Mouse (Mus musculus) gastrocnemius, adult 2 months (tissue): ENCODE results near the gene Zdhhc12. TPM values are rescaled to one million over a fixed set of nuclear protein-coding genes. Genes with fewer than 3 reads are reported as not detected.
"Not testable (repeated sequence)": the region's sequence is repeated elsewhere in the genome, so short reads cannot be mapped to it uniquely, and the experiment has no call there.

ENCODE experiments used
- DNase-seq: peaks from one replicate; pipeline ENCODE4 v3.0.0; 2022
- H3K27ac ChIP-seq: fragments of 200-600 bp; 2 replicates; pipeline ENCODE4 v1.8.1; 2022; ENCODE audit warnings: mild to moderate bottlenecking
- H3K4me3 ChIP-seq: fragments of 200-600 bp; 2 replicates; pipeline ENCODE4 v1.8.1; 2022; ENCODE audit warnings: mild to moderate bottlenecking, moderate library complexity
- CTCF ChIP-seq: fragments of 200-600 bp; IDR thresholded peaks from 2 replicates; pipeline ENCODE4 v1.8.1; 2022; ENCODE audit warnings: antibody characterized with exemption, mild to moderate bottlenecking, moderate library complexity
- intact Hi-C: fragments of 180-260 bp; cut with DNase I; formaldehyde crosslinking; loops from one replicate; pipeline ENCODE4 v1.15.1; 2025
- total RNA-seq, 2 experiments: library from RNA; stranded (reverse); gene quantifications; 2 replicates each; pipeline ENCODE4 v1.2.3; 2021

Gene Zdhhc12
- total RNA-seq, 2 experiments from 2014 or later = 2.0 to 3.5 TPM

GRCm38 (mm10) chr2:30056736-30057135, 36.7 kb downstream of the Zdhhc12 start:
- H3K27ac ChIP-seq = no peak overlapping the region
- DNase-seq = no peak
- TF ChIP-seq CTCF = no peak
- intact Hi-C loops = no loop called here
- no peak overlapping the region for H3K4me3 ChIP-seq

GRCm38 (mm10) chr2:30055310-30055709, 38.1 kb downstream of the Zdhhc12 start:
- H3K4me3 ChIP-seq, H3K27ac ChIP-seq, intact Hi-C loops, DNase-seq: not testable (repeated sequence)
- TF ChIP-seq CTCF = peak; percentile 25; the same call in 1 of the 2 replicates

DNA sequence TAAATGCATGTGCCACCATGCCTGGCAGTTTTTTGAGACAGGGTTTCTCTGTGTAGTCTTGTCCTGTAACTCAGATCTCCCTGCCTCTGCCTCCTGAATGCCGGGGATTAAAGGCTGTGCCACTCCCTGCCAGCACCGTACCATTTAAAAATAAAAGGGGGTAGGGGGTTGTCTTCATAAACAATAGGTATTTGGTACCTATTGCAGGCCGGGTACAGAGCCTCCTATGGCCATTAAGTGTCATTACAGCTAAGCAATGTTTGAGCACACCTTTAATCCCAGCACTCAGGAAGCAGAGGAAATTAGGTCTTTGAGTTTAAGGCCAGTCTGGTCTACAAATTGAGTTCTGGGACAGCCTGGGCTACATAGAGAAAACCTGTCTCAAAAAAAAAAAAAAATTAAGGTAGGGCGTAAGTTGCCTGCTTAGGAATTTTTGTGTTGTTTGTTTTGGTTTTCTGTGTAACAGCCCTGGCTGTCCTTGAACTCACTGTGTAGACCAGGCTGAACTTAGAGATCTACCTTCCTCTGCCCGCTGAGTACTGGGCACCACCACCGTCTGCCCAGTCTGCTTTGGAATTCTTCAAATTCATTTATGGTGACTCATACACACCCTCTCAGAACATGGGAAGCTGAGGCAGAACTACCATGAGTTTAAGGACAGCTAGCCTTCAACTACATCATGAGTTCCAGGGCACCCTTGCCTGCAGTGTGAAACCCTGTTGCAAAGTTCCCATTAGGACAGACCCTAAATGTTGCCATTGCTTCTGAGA, 41.3 kb downstream of the Zdhhc12 start:
- no peak for DNase-seq
- intact Hi-C loops = no loop called here
- Histone ChIP-seq H3K27ac (no peak overlapping the region), H3K4me3 (no peak overlapping the region)
- peak; percentile 49 for TF ChIP-seq CTCF

GRCm38 (mm10) chr2:30049831-30050230, 43.6 kb downstream of the Zdhhc12 start:
- TF ChIP-seq CTCF = no peak
- DNase-seq = no peak
- intact Hi-C loops = loop anchor here (2.0 kb wide), 1 partner anchor 13 kb away; no protein-coding TSS in a partner anchor
- H3K4me3 ChIP-seq = no peak overlapping the region; the same call in 1 of the 2 replicates
- H3K27ac ChIP-seq = no peak overlapping the region

GRCm38 (mm10) chr2:30048699-30049388, 44.6 kb downstream of the Zdhhc12 start, which contains the start of gene Wdr34:
Gene Wdr34 (minus strand): TSS chr2:30048881.
- peak; percentile 99 for DNase-seq
- Histone ChIP-seq H3K27ac (peak within 1 kb of the TSS; percentile 97), H3K4me3 (peak within 1 kb of the TSS; percentile 81)
- no peak for TF ChIP-seq CTCF
- intact Hi-C loops = loop anchor here (2.0 kb wide), 1 partner anchor 14 kb away; no protein-coding TSS in a partner anchor

DNA sequence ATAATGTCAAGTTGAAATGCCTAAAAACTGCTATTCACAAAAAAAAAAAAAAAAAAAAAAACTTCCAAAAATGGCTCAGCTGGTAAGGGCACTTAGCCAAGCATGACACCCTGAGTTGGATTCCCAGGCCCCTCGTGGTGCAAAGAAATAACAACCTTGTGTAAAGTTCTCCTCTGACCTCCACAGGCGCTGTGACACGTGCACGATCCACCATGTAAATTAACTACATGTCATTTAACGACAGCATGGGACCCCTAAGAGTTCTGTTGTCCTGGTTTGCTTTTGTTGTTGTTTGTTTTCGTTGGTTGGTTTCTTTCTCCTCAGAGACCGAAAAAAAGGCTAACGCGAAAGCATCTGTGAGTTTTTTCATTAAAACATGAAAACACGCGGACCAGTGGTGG, 45.3 kb downstream of the Zdhhc12 start:
- no peak for TF ChIP-seq CTCF
- Histone ChIP-seq H3K4me3 (peak overlapping the region; percentile 81), H3K27ac (peak overlapping the region; percentile 97)
- DNase-seq = no peak
- intact Hi-C loops = loop anchor here (2.0 kb wide), 1 partner anchor 15 kb away; no protein-coding TSS in a partner anchor

DNA sequence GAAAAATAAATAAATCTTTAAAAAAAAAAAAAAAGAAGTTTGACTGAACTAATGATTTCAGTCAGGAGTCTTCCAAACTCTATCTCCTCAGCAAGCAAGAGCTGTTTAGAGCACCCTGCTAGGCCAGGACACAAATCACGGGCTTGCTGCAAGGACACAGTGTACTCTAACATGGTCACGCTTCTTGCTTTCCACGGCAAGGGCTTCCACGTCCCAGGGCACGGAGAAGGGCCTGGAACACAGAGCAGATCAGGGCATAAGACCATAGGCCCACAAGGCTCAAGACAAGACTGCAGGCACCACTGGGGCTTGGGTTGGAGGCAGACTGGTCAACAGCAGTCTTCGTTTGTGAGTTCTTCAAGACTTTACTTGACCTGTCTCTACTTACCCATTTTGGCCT, 46.3 kb downstream of the Zdhhc12 start:
- H3K4me3 ChIP-seq = no peak overlapping the region
- no peak overlapping the region for H3K27ac ChIP-seq
- no peak for TF ChIP-seq CTCF
- DNase-seq = no peak
- intact Hi-C loops = no loop called here

DNA sequence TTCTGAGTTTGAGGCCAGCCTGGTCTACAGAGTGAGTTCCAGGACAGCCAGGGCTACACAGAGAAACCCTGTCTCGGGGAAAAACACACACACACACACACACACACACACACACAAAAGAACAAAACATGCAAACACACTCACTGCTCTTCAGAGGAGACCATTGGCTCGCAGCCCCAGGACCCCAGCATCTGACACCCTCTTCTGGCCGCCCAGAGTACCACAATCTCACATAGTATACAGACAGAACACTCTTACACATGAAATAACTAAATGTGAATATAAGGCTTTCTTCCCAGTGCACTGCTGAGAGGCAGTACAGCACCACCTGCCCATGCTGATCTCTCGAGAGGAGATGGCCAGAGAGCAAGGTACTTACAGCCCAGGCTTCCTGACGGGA, 48.9 kb downstream of the Zdhhc12 start:
- TF ChIP-seq CTCF = no peak
- Histone ChIP-seq H3K4me3 (no peak overlapping the region), H3K27ac (no peak overlapping the region)
- DNase-seq = no peak
- intact Hi-C loops = no loop called here

GRCm38 (mm10) chr2:30042445-30042844, 51.0 kb downstream of the Zdhhc12 start:
- peak; percentile 80 for TF ChIP-seq CTCF
- intact Hi-C loops = loop anchor here (2.0 kb wide), 1 partner anchor 54 kb away; no protein-coding TSS in a partner anchor
- Histone ChIP-seq H3K4me3 (no peak overlapping the region), H3K27ac (no peak overlapping the region)
- peak; percentile 87 for DNase-seq

Other genes with a start within 250 kb of the Zdhhc12 start
- gene Cercam, start 224.5 kb downstream of the Zdhhc12 start, total RNA-seq = 1 to 10 TPM; 2.2 to 4.6 TPM
- 10 to 100 TPM; 11.9 to 12.7 TPM for gene Odf2, start 204.4 kb downstream of the Zdhhc12 start, total RNA-seq
- gene Gle1, start 158.2 kb downstream of the Zdhhc12 start, total RNA-seq = 10 to 100 TPM; 23.2 to 28.3 TPM
- 10 to 100 TPM; 41.8 to 62.1 TPM for gene Sptan1, start 128.1 kb downstream of the Zdhhc12 start, total RNA-seq
- 1 to 10 TPM; 4.4 to 5.0 TPM for gene Wdr34, start 44.8 kb downstream of the Zdhhc12 start, total RNA-seq
- gene Set, start 36.3 kb downstream of the Zdhhc12 start, total RNA-seq = 100 to 1,000 TPM in 1 of 2 experiments, 10 to 100 TPM in 1; 93.8 to 110 TPM
- 1 to 10 TPM; 3.6 to 4.1 TPM for gene Pkn3, start 16.0 kb downstream of the Zdhhc12 start, total RNA-seq
- 10 to 100 TPM; 23.1 to 25.2 TPM for gene Zer1, start 30.9 kb upstream of the Zdhhc12 start, total RNA-seq
- 10 to 100 TPM; 12.9 to 17.5 TPM for gene Tbc1d13, start 40.1 kb upstream of the Zdhhc12 start, total RNA-seq
- gene Endog, start 77.8 kb upstream of the Zdhhc12 start, total RNA-seq = 10 to 100 TPM; 50.8 to 67.6 TPM
- gene Spout1, start 84.8 kb upstream of the Zdhhc12 start, total RNA-seq = 1 to 10 TPM; 4.2 to 4.5 TPM
- gene Kyat1, start 112.2 kb upstream of the Zdhhc12 start, total RNA-seq = 10 to 100 TPM; 23.4 to 30.3 TPM
- 10 to 100 TPM; 19.6 to 37.9 TPM for gene Lrrc8a, start 144.1 kb upstream of the Zdhhc12 start, total RNA-seq
- gene Gm28035, start 146.9 kb upstream of the Zdhhc12 start, total RNA-seq = 1 to 10 TPM; 1.1 to 1.4 TPM
- gene Phyhd1, start 172.6 kb upstream of the Zdhhc12 start, total RNA-seq = 10 to 100 TPM; 27.8 to 34.5 TPM
- 1 to 10 TPM in 1 of 2 experiments, not detected in 1; 1.8 TPM for gene Gm28038, start 187.4 kb upstream of the Zdhhc12 start, total RNA-seq
- 10 to 100 TPM; 20.2 to 21.0 TPM for gene Dolk, start 192.7 kb upstream of the Zdhhc12 start, total RNA-seq
- 1 to 10 TPM; 8.4 to 9.9 TPM for gene Nup188, start 192.7 kb upstream of the Zdhhc12 start, total RNA-seq